In the genomic region with DNA sequence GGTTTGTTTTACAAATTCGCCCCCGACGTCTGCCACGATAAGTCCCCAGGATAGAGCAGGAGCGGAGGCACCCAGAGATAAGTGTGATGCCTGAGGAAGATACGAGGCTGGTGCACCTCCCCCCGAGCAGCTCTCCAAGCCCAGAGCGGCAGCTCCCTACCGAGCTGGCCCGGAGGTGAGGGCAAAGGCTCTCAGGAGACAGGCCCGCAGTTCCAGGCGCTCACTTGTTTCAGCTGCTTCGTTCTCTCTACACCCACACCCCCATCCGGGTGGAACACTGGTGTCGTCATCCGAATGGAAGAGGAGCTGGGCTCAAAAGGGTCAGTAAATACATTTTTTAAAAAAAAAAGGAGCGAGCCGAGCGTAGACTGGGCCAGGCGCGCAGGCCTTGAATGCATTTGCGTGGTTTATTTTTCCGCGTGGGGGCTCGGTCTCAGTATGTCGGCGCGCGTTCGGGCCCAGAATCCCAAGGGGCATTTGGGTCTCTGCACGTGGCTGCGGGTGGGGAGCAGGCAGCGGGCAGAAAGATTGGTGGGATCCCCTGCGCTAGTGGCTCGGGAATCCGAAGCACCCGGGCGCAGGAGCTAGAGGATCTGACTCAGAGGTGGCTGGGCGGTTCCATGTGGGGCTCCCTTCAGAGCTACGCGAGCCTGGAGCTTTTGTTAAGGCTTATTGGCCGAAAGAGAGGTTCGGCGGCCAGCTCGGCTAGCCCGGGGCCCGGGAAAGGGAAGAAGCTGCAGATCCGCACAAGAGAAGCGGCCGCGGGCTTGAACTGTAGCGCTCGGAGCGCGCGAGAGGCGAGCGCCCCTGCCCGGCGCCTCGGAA, we compare ENCODE assay signal across 8 mouse cellular contexts. TPM values are rescaled to one million over a fixed set of nuclear protein-coding genes. Genes with fewer than 3 reads are reported as not detected.
A peak's percentile ranks its signal among the peaks of the same experiment; 100 is the strongest.
DNase-seq lines count a peak whose midpoint lies in the region; ATAC-seq lines count a peak whose summit lies in the region.

No protein-coding gene starts in this region.

- no peaks in the 10 kb centered on the region for H3K9me3 ChIP-seq in embryonic facial prominence, embryonic 12.5 days
- H3K9me3 ChIP-seq in hindbrain, embryonic 10.5 days: no peaks in the 10 kb centered on the region
- no peaks in the 10 kb centered on the region for H3K9me3 ChIP-seq in liver, embryonic 15.5 days (replicated peaks)
- H3K9me3 ChIP-seq in stomach, embryonic 16.5 days (replicated peaks; ENCODE audit: control insufficient read depth, low read length): no peaks in the 10 kb centered on the region

- H3K4me3 ChIP-seq in embryonic facial prominence, embryonic 12.5 days: peak overlapping the region; percentile 57
- peak overlapping the region; percentile 52 for H3K4me3 ChIP-seq in hindbrain, embryonic 10.5 days
- H3K4me3 ChIP-seq in liver, embryonic 15.5 days (replicated peaks): peak overlapping the region; percentile 48
- peak overlapping the region; percentile 58 for H3K4me3 ChIP-seq in stomach, embryonic 16.5 days (replicated peaks; ENCODE audit: low read length)

- peak; percentile 44 to 51 for DNase-seq in lung, adult 18-20 months
- no peak for DNase-seq in lung, postnatal 14 days
- peak; percentile 34 for DNase-seq in hindbrain, embryonic 10.5 days (ENCODE audit: low spot score)
- DNase-seq in left cerebral cortex, postnatal 25 days (ENCODE audit: low spot score in 2 of 2): no peak
- DNase-seq in frontal cortex, postnatal 25 days (ENCODE audit: low spot score in 2 of 2): no peak

- H3K27me3 ChIP-seq in embryonic facial prominence, embryonic 12.5 days: peaks cover 49% of the 10 kb centered on the region
- H3K27me3 ChIP-seq in hindbrain, embryonic 10.5 days (ENCODE audit: insufficient read depth, poor library complexity, severe bottlenecking): peaks cover 100% of the 10 kb centered on the region
- H3K27me3 ChIP-seq in liver, embryonic 15.5 days: peaks cover 99% of the 10 kb centered on the region
- H3K27me3 ChIP-seq in stomach, embryonic 16.5 days (ENCODE audit: control insufficient read depth, insufficient read depth, low read length): peaks cover 57% of the 10 kb centered on the region

- no peaks in the 10 kb centered on the region for H3K36me3 ChIP-seq in embryonic facial prominence, embryonic 12.5 days
- no peaks in the 10 kb centered on the region for H3K36me3 ChIP-seq in hindbrain, embryonic 10.5 days
- no peaks in the 10 kb centered on the region for H3K36me3 ChIP-seq in liver, embryonic 15.5 days (replicated peaks)
- H3K36me3 ChIP-seq in stomach, embryonic 16.5 days (ENCODE audit: control insufficient read depth, insufficient read depth, low read length): no peaks in the 10 kb centered on the region

- intact Hi-C loops in left cerebral cortex, postnatal 25 days (cut with DNase I): loop anchor here (5.0 kb wide), 2 partner anchors 767 to 793 kb away; no protein-coding TSS in a partner anchor

- H3K4me1 ChIP-seq in embryonic facial prominence, embryonic 12.5 days: peaks cover 26% of the 10 kb centered on the region
- H3K4me1 ChIP-seq in hindbrain, embryonic 10.5 days (replicated peaks): peaks cover 33% of the 10 kb centered on the region
- H3K4me1 ChIP-seq in liver, embryonic 15.5 days (replicated peaks): peaks cover 16% of the 10 kb centered on the region
- peaks cover 10% of the 10 kb centered on the region for H3K4me1 ChIP-seq in stomach, embryonic 16.5 days (ENCODE audit: control insufficient read depth, insufficient read depth, low read length)

- peak overlapping the region; percentile 65 for H3K4me2 ChIP-seq in embryonic facial prominence, embryonic 12.5 days (replicated peaks)
- H3K4me2 ChIP-seq in liver, embryonic 15.5 days: peak overlapping the region; percentile 59
- H3K4me2 ChIP-seq in stomach, embryonic 16.5 days (ENCODE audit: low read depth, low read length): peak overlapping the region; percentile 88

- peak overlapping the region; percentile 98 for H3K27ac ChIP-seq in embryonic facial prominence, embryonic 12.5 days
- H3K27ac ChIP-seq in hindbrain, embryonic 10.5 days: peak overlapping the region; percentile 84
- H3K27ac ChIP-seq in liver, embryonic 15.5 days (replicated peaks): peak overlapping the region; percentile 62
- peak overlapping the region; percentile 94 for H3K27ac ChIP-seq in stomach, embryonic 16.5 days (ENCODE audit: low read length)

- peak; percentile 6; the same call in 1 of the 2 replicates for ATAC-seq in embryonic facial prominence, embryonic 12.5 days (ENCODE audit: insufficient number of reproducible peaks, insufficient read depth, low FRiP score, low TSS enrichment)
- no peak for ATAC-seq in liver, embryonic 15.5 days (ENCODE audit: insufficient read depth)
- no peak for ATAC-seq in stomach, embryonic 16.5 days (ENCODE audit: insufficient read depth, low FRiP score)

- under 1% methylated on average over 61 of the region's 61 CpGs for WGBS in embryonic facial prominence, embryonic 12.5 days
- WGBS in hindbrain, embryonic 10.5 days: under 1% methylated on average over 61 of the region's 61 CpGs
- 1% methylated on average over 61 of the region's 61 CpGs for WGBS in liver, embryonic 15.5 days (ENCODE audit: insufficient replicate concordance)
- 2% methylated on average over 61 of the region's 61 CpGs for WGBS in stomach, embryonic 16.5 days

- H3K9ac ChIP-seq in embryonic facial prominence, embryonic 12.5 days: peak overlapping the region; percentile 91
- H3K9ac ChIP-seq in liver, embryonic 15.5 days: 0 out of 2 replicates have a peak overlapping the region, but pooled peaks have one; percentile 4
- peak overlapping the region; percentile 76 for H3K9ac ChIP-seq in stomach, embryonic 16.5 days (ENCODE audit: low read length)

RNA-seq across cellular contexts. Expression of gene Tbx3, which starts 0.5 kb away (rescaled TPM):
- 59.5 and 65.3 TPM in 2 replicates for polyA plus RNA-seq in embryonic facial prominence, embryonic 12.5 days (2016; fragmentation: Nextera tagmentation; extraction: Ambion mirVana)
- polyA plus RNA-seq in hindbrain, embryonic 10.5 days (2016; fragmentation: Nextera tagmentation; extraction: Ambion mirVana): 5.8 and 13.0 TPM in 2 replicates
- polyA plus RNA-seq in liver, embryonic 15.5 days (2015; fragmentation: Nextera tagmentation; extraction: Ambion mirVana): 2.6 and 2.8 TPM in 2 replicates
- polyA plus RNA-seq in stomach, embryonic 16.5 days (2015; fragmentation: Nextera tagmentation; extraction: Ambion mirVana): 15.8 and 16.5 TPM in 2 replicates
- 1 to 10 TPM; 2.4 to 3.2 TPM for total RNA-seq in left cerebral cortex, postnatal 25 days (2021)

Comparison
In these comparisons a context has a peak if more than half of its experiments do, and no peak if none do; other contexts are left out.
1. DNase-seq: peak in lung, adult 18-20 months (2 of 2) and hindbrain, embryonic 10.5 days (single experiment); none in lung, postnatal 14 days (single experiment), left cerebral cortex, postnatal 25 days (0 of 2) and frontal cortex, postnatal 25 days (0 of 2).
2. H3K9ac ChIP-seq: peak in every context shown above with its lines; median percentile 91 in embryonic facial prominence, embryonic 12.5 days; 76 in stomach, embryonic 16.5 days; 4 in liver, embryonic 15.5 days.
3. Peak in every context shown above with its lines, with median percentiles within 50 percentile points of each other: H3K27ac ChIP-seq, H3K4me2 ChIP-seq and H3K4me3 ChIP-seq.